Mouse (Mus musculus): Measurements from ENCODE around the gene Vwa1. TPM values are rescaled to one million over a fixed set of nuclear protein-coding genes. Genes with fewer than 3 reads are reported as not detected.
"Not testable (repeated sequence)": the region's sequence is repeated elsewhere in the genome, so short reads cannot be mapped to it uniquely, and the experiment has no call there.

Vwa1 gene
- total RNA-seq (2017): 0.12 and 0.37 TPM in 2 replicates

- ATAC-seq (ENCODE audit: extremely low read depth, insufficient number of reproducible peaks, low FRiP score, poor library complexity, severe bottlenecking): peak; percentile 59; the same call in 1 of the 2 replicates
These were observed at the start of gene Vwa1 for GRCm38 (mm10) chr4:155774280-155774754. Gene Vwa1 (minus strand): TSS chr4:155774698.

- ATAC-seq (ENCODE audit: extremely low read depth, insufficient number of reproducible peaks, low FRiP score, poor library complexity, severe bottlenecking): no peak
These were observed 48.9 kb upstream of the Vwa1 start for GRCm38 (mm10) chr4:155823443-155823842.

- no peak for ATAC-seq (ENCODE audit: extremely low read depth, insufficient number of reproducible peaks, low FRiP score, poor library complexity, severe bottlenecking)
These were observed 46.5 kb upstream of the Vwa1 start for GRCm38 (mm10) chr4:155821025-155821424.

- ATAC-seq (ENCODE audit: extremely low read depth, insufficient number of reproducible peaks, low FRiP score, poor library complexity, severe bottlenecking): no peak
These were observed 43.0 kb upstream of the Vwa1 start for GRCm38 (mm10) chr4:155817533-155817932.

- no peak for ATAC-seq (ENCODE audit: extremely low read depth, insufficient number of reproducible peaks, low FRiP score, poor library complexity, severe bottlenecking)
These were observed 38.2 kb upstream of the Vwa1 start for GRCm38 (mm10) chr4:155812665-155813181.

GRCm38 (mm10) chr4:155811929-155812664, 37.6 kb upstream of the Vwa1 start, which contains the start of gene Ccnl2:
Gene Ccnl2 (plus strand): TSS chr4:155812489.
- peak; percentile 100 for ATAC-seq (ENCODE audit: extremely low read depth, insufficient number of reproducible peaks, low FRiP score, poor library complexity, severe bottlenecking)

- ATAC-seq (ENCODE audit: extremely low read depth, insufficient number of reproducible peaks, low FRiP score, poor library complexity, severe bottlenecking): no peak
These were observed 33.3 kb upstream of the Vwa1 start for GRCm38 (mm10) chr4:155807841-155808240.

GRCm38 (mm10) chr4:155803340-155804041, 29.0 kb upstream of the Vwa1 start:
- peak; percentile 98 for ATAC-seq (ENCODE audit: extremely low read depth, insufficient number of reproducible peaks, low FRiP score, poor library complexity, severe bottlenecking)

- no peak for ATAC-seq (ENCODE audit: extremely low read depth, insufficient number of reproducible peaks, low FRiP score, poor library complexity, severe bottlenecking)
These were observed 28.3 kb upstream of the Vwa1 start, which contains the start of gene Mrpl20 for GRCm38 (mm10) chr4:155802741-155803339. Gene Mrpl20 (plus strand): TSS chr4:155802878.

- ATAC-seq (ENCODE audit: extremely low read depth, insufficient number of reproducible peaks, low FRiP score, poor library complexity, severe bottlenecking): no peak
These were observed 27.6 kb upstream of the Vwa1 start for GRCm38 (mm10) chr4:155802075-155802474.

- no peak for ATAC-seq (ENCODE audit: extremely low read depth, insufficient number of reproducible peaks, low FRiP score, poor library complexity, severe bottlenecking)
These were observed 19.2 kb upstream of the Vwa1 start for GRCm38 (mm10) chr4:155793730-155794129.

- ATAC-seq (ENCODE audit: extremely low read depth, insufficient number of reproducible peaks, low FRiP score, poor library complexity, severe bottlenecking): no peak
These were observed 16.9 kb upstream of the Vwa1 start for GRCm38 (mm10) chr4:155791240-155791933.

- no peak for ATAC-seq (ENCODE audit: extremely low read depth, insufficient number of reproducible peaks, low FRiP score, poor library complexity, severe bottlenecking)
These were observed 16.2 kb upstream of the Vwa1 start for GRCm38 (mm10) chr4:155790650-155791161.

GRCm38 (mm10) chr4:155790021-155790489, 15.6 kb upstream of the Vwa1 start, which contains the start of gene Ankrd65:
Gene Ankrd65 (plus strand): TSS chr4:155790439.
- ATAC-seq (ENCODE audit: extremely low read depth, insufficient number of reproducible peaks, low FRiP score, poor library complexity, severe bottlenecking): no peak

GRCm38 (mm10) chr4:155788833-155789232, 14.3 kb upstream of the Vwa1 start:
- not testable (repeated sequence) for ATAC-seq (ENCODE audit: extremely low read depth, insufficient number of reproducible peaks, low FRiP score, poor library complexity, severe bottlenecking)

GRCm38 (mm10) chr4:155788300-155788699, 13.8 kb upstream of the Vwa1 start:
- ATAC-seq (ENCODE audit: extremely low read depth, insufficient number of reproducible peaks, low FRiP score, poor library complexity, severe bottlenecking): no peak

GRCm38 (mm10) chr4:155785819-155786218, 11.3 kb upstream of the Vwa1 start, which contains the start of gene Tmem88b:
Gene Tmem88b (minus strand): TSS chr4:155785874.
- no peak for ATAC-seq (ENCODE audit: extremely low read depth, insufficient number of reproducible peaks, low FRiP score, poor library complexity, severe bottlenecking)

GRCm38 (mm10) chr4:155785246-155785645, 10.7 kb upstream of the Vwa1 start:
- ATAC-seq (ENCODE audit: extremely low read depth, insufficient number of reproducible peaks, low FRiP score, poor library complexity, severe bottlenecking): no peak

All from neutrophil, adult 5-6 weeks (primary cell).